Mouse (Mus musculus) heart, postnatal 0 days (tissue): Measurements from ENCODE around the gene Sync.

ENCODE experiments used
- CTCF ChIP-seq: IDR thresholded peaks from 2 replicates; pipeline ENCODE4 v1.5.1; 2016; ENCODE audit warnings: antibody characterized with exemption, control low read depth, low read depth
- EP300 ChIP-seq: IDR thresholded peaks from 2 replicates; pipeline ENCODE4 v1.6.1; 2016; ENCODE audit warnings: antibody characterized with exemption, low read depth

DNA sequence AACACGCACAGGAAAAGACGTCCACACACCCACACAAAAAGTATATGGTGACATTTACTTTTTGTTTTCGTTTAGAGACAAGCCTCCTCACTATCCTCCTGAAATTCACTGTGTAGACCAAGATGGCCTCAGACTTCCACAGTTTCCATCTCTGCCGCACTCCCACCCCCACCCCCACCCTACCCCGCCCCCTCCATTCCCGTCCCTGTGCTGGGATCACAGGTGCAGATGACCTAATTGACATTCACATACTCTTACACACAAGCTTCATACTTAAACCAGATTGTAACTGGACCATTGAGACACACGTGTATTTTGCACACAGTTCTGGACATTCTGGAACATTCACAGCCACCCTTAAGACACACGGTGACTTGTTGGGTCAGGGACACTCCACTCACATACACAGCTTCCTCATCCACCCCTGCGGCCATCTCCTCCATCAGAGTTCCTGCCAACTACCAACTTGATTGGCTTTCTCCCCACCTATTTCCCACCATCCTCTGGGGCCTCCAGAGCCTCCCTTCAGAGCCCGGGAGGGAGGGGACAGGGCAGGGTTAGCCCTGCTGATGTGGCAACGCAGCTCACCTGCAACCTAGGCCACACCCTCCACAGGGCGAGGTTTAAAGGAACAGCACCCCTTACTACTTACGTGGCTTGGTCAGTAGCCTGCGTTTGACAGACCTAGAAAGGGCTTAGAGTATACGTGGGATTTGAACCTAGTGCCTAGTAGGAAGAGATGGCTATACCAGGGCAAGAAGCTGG, 15.2 kb upstream of the Sync start:
- no peak for TF ChIP-seq CTCF
- no peak for TF ChIP-seq EP300
